Mouse (Mus musculus): ENCODE data around the gene 1700019D03Rik.

DNA sequence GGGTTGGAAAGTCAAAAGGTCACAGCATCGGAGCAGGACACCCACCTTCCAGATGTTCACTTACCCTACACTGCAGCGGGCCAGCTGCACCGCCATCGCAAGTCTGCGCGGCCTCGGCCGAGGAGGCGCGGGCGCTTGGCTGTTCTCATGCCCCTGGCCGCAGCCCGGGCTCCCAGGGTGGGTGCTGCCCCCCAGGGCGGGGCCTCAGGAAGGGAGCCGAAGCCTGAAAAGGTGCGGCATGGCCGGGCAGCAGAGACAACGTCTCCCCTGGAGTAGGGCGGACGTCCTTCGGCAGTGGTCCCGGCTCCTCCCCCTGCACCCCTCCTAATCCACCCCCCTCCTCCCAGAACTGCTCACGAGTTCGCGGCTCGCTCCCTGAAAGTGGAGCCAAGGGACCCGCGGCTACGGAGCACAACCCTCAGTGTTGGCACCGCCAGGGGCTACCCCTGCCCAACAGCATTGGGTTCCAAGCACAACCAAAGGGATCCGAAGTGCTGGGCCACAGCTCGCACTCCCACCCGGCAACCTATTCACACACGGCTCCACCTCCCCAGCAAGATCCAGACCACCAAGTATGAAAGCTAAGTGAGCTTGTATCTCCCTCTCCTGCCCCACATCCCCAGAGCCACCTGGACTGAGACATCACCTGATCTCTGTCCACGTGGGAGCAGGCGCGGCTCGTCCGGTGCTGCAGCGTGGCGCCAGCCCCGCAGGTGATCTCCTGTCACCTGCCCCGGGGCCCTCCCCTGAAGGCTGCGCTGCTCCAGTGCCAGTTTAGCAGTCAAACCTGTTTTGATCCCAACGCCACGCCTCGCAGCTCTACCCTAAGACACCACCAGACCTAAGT lies 67.2 kb downstream of the 1700019D03Rik start:
- TF ChIP-seq CTCF (IDR thresholded peaks at IDR 0.05; ENCODE audit: insufficient read depth, low read length) (no peak), POLR2A (IDR thresholded peaks at IDR 0.05; ENCODE audit: borderline replicate concordance, extremely low read depth, low read depth, low read length) (no peak)

Data from lung, adult 2 months (tissue).